Mouse (Mus musculus): Measurements from ENCODE around the gene Adk.

GRCm38 (mm10) chr14:21078511-21078910 is 26.1 kb downstream of the Adk start:
- TF ChIP-seq POLR2A (IDR thresholded peaks at IDR 0.05; ENCODE audit: borderline replicate concordance, extremely low read depth, low read depth, low read length): no peak
- TF ChIP-seq CTCF (IDR thresholded peaks at IDR 0.05; ENCODE audit: insufficient read depth, low read length): no peak

All from lung, adult 2 months (tissue).